In the genomic region with DNA sequence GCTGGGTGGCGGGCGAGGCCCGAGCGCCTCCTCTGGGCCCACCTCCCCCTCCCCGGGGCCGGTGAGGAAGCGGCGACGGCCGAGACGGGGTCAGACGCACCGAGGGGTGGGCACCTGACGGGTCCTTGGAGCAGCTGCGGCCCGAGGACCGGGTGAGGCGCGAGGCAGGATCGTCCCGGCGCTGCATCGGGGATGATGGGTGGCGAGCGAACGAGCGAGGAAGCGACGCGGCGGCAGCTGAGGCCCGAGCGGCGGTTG, we compare ENCODE assay signal across 8 mouse cellular contexts. TPM values are rescaled to one million over a fixed set of nuclear protein-coding genes. Genes with fewer than 3 reads are reported as not detected.
DNase-seq lines count a peak whose midpoint lies in the region; ATAC-seq and TF ChIP-seq lines count a peak whose summit lies in the region.

No protein-coding gene starts in this region.

- peak overlapping the region; percentile 86 for H3K4me3 ChIP-seq in gastrocnemius, adult 2 months
- peak overlapping the region; percentile 87 to 99 (median 98) for H3K4me3 ChIP-seq in CH12.LX (replicated peaks in 1 of 3; ENCODE audit: low read depth in 2 of 3, low read length in 2 of 3, poor library complexity in 1 of 3)
- H3K4me3 ChIP-seq in forebrain, embryonic 15.5 days: peak overlapping the region; percentile 87
- H3K4me3 ChIP-seq in liver, embryonic 15.5 days (replicated peaks): peak overlapping the region; percentile 100

- peak overlapping the region; percentile 98 for H3K27ac ChIP-seq in gastrocnemius, adult 2 months
- H3K27ac ChIP-seq in CH12.LX (ENCODE audit: insufficient read depth, low read depth): peak overlapping the region; percentile 85
- peak overlapping the region; percentile 100 for H3K27ac ChIP-seq in forebrain, embryonic 15.5 days (replicated peaks)
- peak overlapping the region; percentile 89 for H3K27ac ChIP-seq in liver, embryonic 15.5 days (replicated peaks)

- DNase-seq in gastrocnemius, adult 2 months: no peak
- no peak for DNase-seq in gastrocnemius, postnatal 10 days
- no peak for DNase-seq in CH12.LX (ENCODE audit: extremely low read depth)
- DNase-seq in right cerebral cortex, adult 2 months (ENCODE audit: low spot score in 2 of 2): no peak
- no peak for DNase-seq in cerebellum, adult 8-10 months
- DNase-seq in adrenal gland, postnatal 25 days: no peak

- H3K4me1 ChIP-seq in CH12.LX (ENCODE audit: control insufficient read depth in 1 of 2, insufficient read depth in 2 of 2): peaks cover 3 to 43% of the 10 kb centered on the region in 2 experiments; a peak in 3 of 4 replicates
- peaks cover 40% of the 10 kb centered on the region for H3K4me1 ChIP-seq in forebrain, embryonic 15.5 days
- H3K4me1 ChIP-seq in liver, embryonic 15.5 days (replicated peaks): peaks cover 41% of the 10 kb centered on the region

- peak overlapping the region; percentile 82 for H3K9ac ChIP-seq in CH12.LX (ENCODE audit: insufficient read depth, low read depth)
- H3K9ac ChIP-seq in forebrain, embryonic 15.5 days (replicated peaks): peak overlapping the region; percentile 96
- H3K9ac ChIP-seq in liver, embryonic 15.5 days: peak overlapping the region; percentile 98

- peaks cover 0 to 19% of the 10 kb centered on the region in 2 experiments for H3K36me3 ChIP-seq in CH12.LX (replicated peaks in 1 of 2; ENCODE audit: control insufficient read depth in 1 of 2, insufficient read depth in 1 of 2, low read length in 1 of 2)
- H3K36me3 ChIP-seq in forebrain, embryonic 15.5 days: no peaks in the 10 kb centered on the region
- H3K36me3 ChIP-seq in liver, embryonic 15.5 days (replicated peaks): peaks cover 8% of the 10 kb centered on the region; the same call in 1 of the 2 replicates

- dilution Hi-C loops in CH12.LX (cut with MboI; ENCODE audit: extremely low pct_ligation_motif_present, extremely low pct_unique_long_range_greater_than_20kb, low sequenced_read_pairs): no loop called here

- no peaks in the 10 kb centered on the region for H3K27me3 ChIP-seq in CH12.LX (replicated peaks)
- no peaks in the 10 kb centered on the region for H3K27me3 ChIP-seq in forebrain, embryonic 15.5 days
- no peaks in the 10 kb centered on the region for H3K27me3 ChIP-seq in liver, embryonic 15.5 days

- 0% methylated on average over 34 of the region's 34 CpGs for WGBS in forebrain, embryonic 15.5 days
- WGBS in liver, embryonic 15.5 days (ENCODE audit: insufficient replicate concordance): under 1% methylated on average over 34 of the region's 34 CpGs

- intact Hi-C loops in gastrocnemius, adult 2 months (cut with DNase I): loop anchor here (5.0 kb wide), 1 partner anchor 80 kb away; no protein-coding TSS in a partner anchor

- no peak for TF ChIP-seq RAD21 in CH12.LX (IDR thresholded peaks at IDR 0.05; ENCODE audit: low read depth, low read length)

- in situ Hi-C loops in CH12.LX (cut with MboI; ENCODE audit: low pct_ligation_motif_present, low pct_unique_long_range_greater_than_20kb, low sequenced_read_pairs): no loop called here

- no peaks in the 10 kb centered on the region for H3K9me3 ChIP-seq in CH12.LX (replicated peaks; ENCODE audit: low read length)
- H3K9me3 ChIP-seq in forebrain, embryonic 15.5 days: no peaks in the 10 kb centered on the region
- no peaks in the 10 kb centered on the region for H3K9me3 ChIP-seq in liver, embryonic 15.5 days (replicated peaks)

- TF ChIP-seq CTCF in gastrocnemius, adult 2 months (IDR thresholded peaks at IDR 0.05): no peak
- no peak for TF ChIP-seq CTCF in CH12.LX (conservative IDR thresholded peaks at IDR 0.05 in 1 of 2, IDR thresholded peaks at IDR 0.05 in 1 of 2; ENCODE audit: low read depth in 2 of 2, low read length in 2 of 2)

- no peak for TF ChIP-seq EP300 in CH12.LX (IDR thresholded peaks at IDR 0.05; ENCODE audit: low read length)

- no peak overlapping the region for H3K4me2 ChIP-seq in CH12.LX (ENCODE audit: insufficient read depth, low read depth, poor library complexity, severe bottlenecking)
- H3K4me2 ChIP-seq in forebrain, embryonic 15.5 days (replicated peaks): peak overlapping the region; percentile 47; the same call in 1 of the 2 replicates
- H3K4me2 ChIP-seq in liver, embryonic 15.5 days: peak overlapping the region; percentile 90

- ATAC-seq in forebrain, embryonic 15.5 days (replicated peaks): peak; percentile 44
- ATAC-seq in liver, embryonic 15.5 days (ENCODE audit: insufficient read depth): peak; percentile 42

- no peak; the same call in 1 of the 2 replicates for TF ChIP-seq POLR2A in CH12.LX (IDR thresholded peaks at IDR 0.05; ENCODE audit: low read depth, low read length)

- peaks cover 49% of the 10 kb centered on the region for H3K79me2 ChIP-seq in CH12.LX (replicated peaks; ENCODE audit: control insufficient read depth, extremely low read depth, insufficient read depth, poor library complexity, severe bottlenecking)

TF ChIP-seq in CH12.LX, 34 proteins besides CTCF, POLR2A, EP300 and RAD21:
- no peak for TF ChIP-seq UBTF (IDR thresholded peaks at IDR 0.05; ENCODE audit: low read depth, low read length)
- no peak for TF ChIP-seq KAT2A (IDR thresholded peaks at IDR 0.05; ENCODE audit: insufficient replicate concordance, low read length)
- no peak for TF ChIP-seq TBP (conservative IDR thresholded peaks at IDR 0.05; ENCODE audit: low read depth, low read length)
- no peak for TF ChIP-seq E2F4 (IDR thresholded peaks at IDR 0.05; ENCODE audit: insufficient replicate concordance, low read depth, low read length)
- TF ChIP-seq SIN3A (IDR thresholded peaks at IDR 0.05; ENCODE audit: low read length): no peak
- no peak for TF ChIP-seq ZMIZ1 (IDR thresholded peaks at IDR 0.05; ENCODE audit: low read depth, low read length)
- TF ChIP-seq NELFE (IDR thresholded peaks at IDR 0.05; ENCODE audit: low read depth, low read length): no peak
- TF ChIP-seq NRF1 (IDR thresholded peaks at IDR 0.05; ENCODE audit: low read depth, low read length): no peak
- TF ChIP-seq ZC3H11A (IDR thresholded peaks at IDR 0.05; ENCODE audit: low read depth, low read length): no peak
- no peak for TF ChIP-seq PAX5 (IDR thresholded peaks at IDR 0.05; ENCODE audit: low read length)
- TF ChIP-seq USF2 (conservative IDR thresholded peaks at IDR 0.05; ENCODE audit: low read depth, low read length): no peak
- TF ChIP-seq POLR2AphosphoS2 (IDR thresholded peaks at IDR 0.05; ENCODE audit: low read depth, low read length): no peak
- no peak for TF ChIP-seq SMC3 (IDR thresholded peaks at IDR 0.05; ENCODE audit: low read depth, low read length)
- no peak for TF ChIP-seq ZKSCAN1 (IDR thresholded peaks at IDR 0.05; ENCODE audit: borderline replicate concordance, low read depth, low read length)
- no peak for TF ChIP-seq BHLHE40 (IDR thresholded peaks at IDR 0.05; ENCODE audit: low read depth, low read length)
- TF ChIP-seq ZNF384 (IDR thresholded peaks at IDR 0.05; ENCODE audit: low read depth, low read length): no peak
- TF ChIP-seq JUN (IDR thresholded peaks at IDR 0.05; ENCODE audit: insufficient read depth, low read depth, low read length): no peak
- TF ChIP-seq IRF4 (IDR thresholded peaks at IDR 0.05; ENCODE audit: low read depth, low read length): no peak
- TF ChIP-seq USF1 (IDR thresholded peaks at IDR 0.05; ENCODE audit: low read depth, low read length): no peak
TF ChIP-seq in CH12.LX: peak in this region for 0.

RNA-seq across cellular contexts. Expression of a gene that starts 0.2 kb away (rescaled TPM):
- total RNA-seq in gastrocnemius, adult 2 months (2021): 10 to 100 TPM; 24.3 to 27.0 TPM
- total RNA-seq in gastrocnemius, postnatal 10 days (2021): 10 to 100 TPM; 47.0 to 58.8 TPM
- total RNA-seq in CH12.LX (2012; rRNA removed) (58.6 and 65.9 TPM in 2 replicates), CH12.LX (2014; rRNA removed) (67.4 and 79.0 TPM in 2 replicates)
- polyA plus RNA-seq in CH12.LX (2012; ENCODE audit: insufficient read length, low read depth): 125 TPM in 2 replicates
- 175 and 187 TPM in 2 replicates for polyA plus RNA-seq in forebrain, embryonic 15.5 days (2015; fragmentation: Nextera tagmentation; extraction: Ambion mirVana)
- polyA plus RNA-seq in liver, embryonic 15.5 days (2015; fragmentation: Nextera tagmentation; extraction: Ambion mirVana): 25.7 and 26.1 TPM in 2 replicates
- total RNA-seq in adrenal gland, postnatal 25 days (2021): 81.6 and 89.4 TPM in 2 replicates

RNA-seq across cellular contexts. Expression of a gene that starts 45.3 kb away (rescaled TPM):
- total RNA-seq in gastrocnemius, adult 2 months (2021): 1 to 10 TPM; 3.1 to 4.4 TPM
- total RNA-seq in gastrocnemius, postnatal 10 days (2021): 1 to 10 TPM; 3.7 to 6.7 TPM
- total RNA-seq in CH12.LX (2012; rRNA removed): 11.3 and 11.9 TPM in 2 replicates
- total RNA-seq in CH12.LX (2014; rRNA removed): 13.9 and 14.6 TPM in 2 replicates
- 33.5 and 37.7 TPM in 2 replicates for polyA plus RNA-seq in CH12.LX (2012; ENCODE audit: insufficient read length, low read depth)
- polyA plus RNA-seq in forebrain, embryonic 15.5 days (2015; fragmentation: Nextera tagmentation; extraction: Ambion mirVana): 19.4 and 19.6 TPM in 2 replicates
- polyA plus RNA-seq in liver, embryonic 15.5 days (2015; fragmentation: Nextera tagmentation; extraction: Ambion mirVana): 2.5 and 3.5 TPM in 2 replicates
- 10.1 and 14.8 TPM in 2 replicates for total RNA-seq in adrenal gland, postnatal 25 days (2021)
